In the genomic region with DNA sequence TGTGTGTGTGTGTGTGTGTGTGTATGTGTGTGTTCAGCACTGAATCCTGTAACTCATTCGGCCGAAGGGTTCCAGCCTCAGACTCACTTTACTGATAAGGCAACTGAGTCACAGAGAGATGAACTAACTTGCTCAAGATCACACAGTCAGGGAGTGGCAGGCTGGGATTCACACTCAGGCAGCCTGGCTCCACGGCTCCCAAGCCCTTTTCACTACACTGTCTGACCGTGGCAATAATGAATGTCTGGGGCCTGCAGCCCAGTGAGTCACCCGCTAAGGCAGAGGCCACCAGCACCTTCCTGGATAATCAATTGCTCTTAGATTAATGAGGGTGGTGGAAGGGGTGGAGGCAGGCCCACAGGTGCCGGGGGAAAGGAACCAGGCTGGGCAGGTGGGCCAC, we compare ENCODE assay signal across 23 mouse cellular contexts.
"Had no signal": no experiment of that assay in that cellular context is flagged by ENCODE, and none has a peak within 500 bp of the region (broad histone marks: within the 10 kb centered on the region; RNA-seq: fewer than 3 reads in every experiment).

No protein-coding gene starts in this region.

- H3K4me3 ChIP-seq: heart, adult 2 months; heart, embryonic 12.5 days; hindbrain, embryonic 13.5 days; hindbrain, embryonic 15.5 days; kidney, embryonic 15.5 days; limb, embryonic 13.5 days; limb, embryonic 15.5 days; liver, embryonic 13.5 days; liver, embryonic 15.5 days had no signal

- ATAC-seq: inflammation-experienced regulatory T-cells, adult 6 months had no signal

- H3K9me3 ChIP-seq: heart, embryonic 12.5 days; hindbrain, embryonic 13.5 days; hindbrain, embryonic 15.5 days; kidney, embryonic 15.5 days; limb, embryonic 13.5 days; limb, embryonic 15.5 days; liver, embryonic 13.5 days; liver, embryonic 15.5 days had no signal

- H3K4me2 ChIP-seq: heart, embryonic 12.5 days; hindbrain, embryonic 13.5 days; hindbrain, embryonic 15.5 days; kidney, embryonic 15.5 days; limb, embryonic 13.5 days; limb, embryonic 15.5 days; liver, embryonic 13.5 days; liver, embryonic 15.5 days had no signal

- H3K4me1 ChIP-seq: liver, embryonic 13.5 days; liver, embryonic 15.5 days had no signal

- DNase-seq: gastrocnemius, postnatal 14 days; gastrocnemius, postnatal 36 days; heart, adult 11 months; heart, adult 2 months; heart, postnatal 10 days; heart, postnatal 36 days; kidney, adult 11 months; kidney, adult 2 months; kidney, adult 9 months; kidney, postnatal 14 days; layer of hippocampus, adult 9-11 months; layer of hippocampus, postnatal 36 days; left cerebral cortex, postnatal 4 days; liver, embryonic 13.5 days had no signal

- H3K27ac ChIP-seq: heart, adult 2 months; hindbrain, embryonic 13.5 days; hindbrain, embryonic 15.5 days; kidney, embryonic 15.5 days; kidney, postnatal 0 days; limb, embryonic 13.5 days; limb, embryonic 15.5 days; liver, embryonic 13.5 days; liver, embryonic 15.5 days had no signal

- H3K9ac ChIP-seq: heart, embryonic 12.5 days; hindbrain, embryonic 15.5 days; kidney, embryonic 15.5 days; limb, embryonic 13.5 days; limb, embryonic 15.5 days; liver, embryonic 13.5 days; liver, embryonic 15.5 days had no signal

- H3K36me3 ChIP-seq: hindbrain, embryonic 13.5 days; hindbrain, embryonic 15.5 days; kidney, embryonic 15.5 days; limb, embryonic 13.5 days; limb, embryonic 15.5 days; liver, embryonic 13.5 days; liver, embryonic 15.5 days had no signal

- H3K27me3 ChIP-seq: heart, embryonic 12.5 days; hindbrain, embryonic 13.5 days; hindbrain, embryonic 15.5 days; kidney, embryonic 15.5 days; limb, embryonic 13.5 days; limb, embryonic 15.5 days; liver, embryonic 13.5 days; liver, embryonic 15.5 days had no signal
